Mouse (Mus musculus): ENCODE data around the gene Pam.

Gene Pam

GRCm38 (mm10) chr1:97753216-97753615 lies 342.2 kb downstream of the Pam start:
- DNase-seq, result no peak

- DNase-seq, result no peak
Observed at GRCm38 (mm10) chr1:97748163-97748562, 347.3 kb downstream of the Pam start.

GRCm38 (mm10) chr1:97746261-97746660 lies 349.2 kb downstream of the Pam start:
- no peak for DNase-seq

- DNase-seq, result no peak
Observed at GRCm38 (mm10) chr1:97745712-97746111, 349.7 kb downstream of the Pam start.
